Mouse (Mus musculus): ENCODE measurements around the gene Syk.

- TF ChIP-seq CTCF (IDR thresholded peaks at IDR 0.05; ENCODE audit: low read depth, low read length): no peak
- no peak for TF ChIP-seq GATA1 (IDR thresholded peaks at IDR 0.05; ENCODE audit: borderline replicate concordance, low read length)
- no peak for TF ChIP-seq GATA2 (IDR thresholded peaks at IDR 0.05; ENCODE audit: borderline replicate concordance, low read depth, low read length)
- TF ChIP-seq TAL1 (conservative IDR thresholded peaks at IDR 0.05; ENCODE audit: low read depth, low read length): no peak
These were observed 7.5 kb upstream of the Syk start for GRCm38 (mm10) chr13:52575483-52575882.
